Mouse (Mus musculus): Measurements from ENCODE around the gene Slc51a. TPM values are rescaled to one million over a fixed set of nuclear protein-coding genes. Genes with fewer than 3 reads are reported as not detected.

Slc51a gene
- polyA plus RNA-seq, 2 experiments: 0.16 to 1.2 TPM

GRCm38 (mm10) chr16:32456761-32457160 is 30.9 kb downstream of the Slc51a start:
- Histone ChIP-seq H3K4me2 (ENCODE audit: low read depth) (no peak overlapping the region), H3K4me1 (replicated peaks; ENCODE audit: control insufficient read depth in 2 of 2, insufficient read depth in 2 of 2, low read length in 1 of 2) (peaks cover 17 to 28% of the 10 kb centered on the region in 2 experiments), H3K36me3 (replicated peaks; ENCODE audit: control insufficient read depth, insufficient read depth, low read depth) (peaks cover 47% of the 10 kb centered on the region), H3K4me3 (ENCODE audit: insufficient read depth in 1 of 2, low read depth in 2 of 2, low read length in 2 of 2) (no peak overlapping the region), H3K27ac (peak overlapping the region; percentile 23), H3K9me3 (ENCODE audit: control insufficient read depth, low read length) (no peaks in the 10 kb centered on the region), H3K9ac (replicated peaks) (no peak overlapping the region), H3K27me3 (ENCODE audit: control insufficient read depth, insufficient read depth, low read length) (no peaks in the 10 kb centered on the region)
- ATAC-seq (ENCODE audit: insufficient read depth) (no peak), DNase-seq (ENCODE audit: low read depth in 3 of 3, low spot score in 3 of 3) (no peak)
- 78% methylated on average over 1 of the region's 1 CpGs for WGBS (ENCODE audit: insufficient replicate concordance)
- TF ChIP-seq CTCF (IDR thresholded peaks at IDR 0.05; ENCODE audit: low read depth) (no peak), EP300 (IDR thresholded peaks at IDR 0.05; ENCODE audit: low read depth) (no peak)

- no peaks in the 10 kb centered on the region for H3K27me3 ChIP-seq (ENCODE audit: control insufficient read depth, insufficient read depth, low read length)
- H3K4me2 ChIP-seq (ENCODE audit: low read depth): no peak overlapping the region
- peak; percentile 79 for ATAC-seq (ENCODE audit: insufficient read depth)
- DNase-seq (ENCODE audit: low read depth in 3 of 3, low spot score in 3 of 3): peak in 1 of 3 experiments; percentile 59
- peaks cover 23 to 35% of the 10 kb centered on the region in 2 experiments for H3K4me1 ChIP-seq (replicated peaks; ENCODE audit: control insufficient read depth in 2 of 2, insufficient read depth in 2 of 2, low read length in 1 of 2)
- no peak overlapping the region for H3K9ac ChIP-seq (replicated peaks)
- H3K36me3 ChIP-seq (replicated peaks; ENCODE audit: control insufficient read depth, insufficient read depth, low read depth): peaks cover 51% of the 10 kb centered on the region
- H3K9me3 ChIP-seq (ENCODE audit: control insufficient read depth, low read length): no peaks in the 10 kb centered on the region
- no peak overlapping the region for H3K27ac ChIP-seq
- TF ChIP-seq CTCF (IDR thresholded peaks at IDR 0.05; ENCODE audit: low read depth) (no peak), EP300 (IDR thresholded peaks at IDR 0.05; ENCODE audit: low read depth) (no peak)
- H3K4me3 ChIP-seq (ENCODE audit: insufficient read depth in 1 of 2, low read depth in 2 of 2, low read length in 2 of 2): no peak overlapping the region
Observed at GRCm38 (mm10) chr16:32456086-32456485, 31.6 kb downstream of the Slc51a start.

GRCm38 (mm10) chr16:32454646-32455045 is 33.0 kb downstream of the Slc51a start:
- TF ChIP-seq CTCF (IDR thresholded peaks at IDR 0.05; ENCODE audit: low read depth) (no peak), EP300 (IDR thresholded peaks at IDR 0.05; ENCODE audit: low read depth) (no peak)
- peaks cover 51% of the 10 kb centered on the region for H3K36me3 ChIP-seq (replicated peaks; ENCODE audit: control insufficient read depth, insufficient read depth, low read depth)
- peaks cover 37 to 48% of the 10 kb centered on the region in 2 experiments for H3K4me1 ChIP-seq (replicated peaks; ENCODE audit: control insufficient read depth in 2 of 2, insufficient read depth in 2 of 2, low read length in 1 of 2)
- ATAC-seq (ENCODE audit: insufficient read depth) (no peak), DNase-seq (ENCODE audit: low read depth in 3 of 3, low spot score in 3 of 3) (no peak)
- H3K27me3 ChIP-seq (ENCODE audit: control insufficient read depth, insufficient read depth, low read length): no peaks in the 10 kb centered on the region
- H3K27ac ChIP-seq: no peak overlapping the region
- no peaks in the 10 kb centered on the region for H3K9me3 ChIP-seq (ENCODE audit: control insufficient read depth, low read length)
- WGBS (ENCODE audit: insufficient replicate concordance): 90% methylated on average over 5 of the region's 5 CpGs
- H3K9ac ChIP-seq (replicated peaks): no peak overlapping the region
- no peak overlapping the region for H3K4me3 ChIP-seq (ENCODE audit: insufficient read depth in 1 of 2, low read depth in 2 of 2, low read length in 2 of 2)
- no peak overlapping the region for H3K4me2 ChIP-seq (ENCODE audit: low read depth)

GRCm38 (mm10) chr16:32453102-32453501 is 34.6 kb downstream of the Slc51a start:
- WGBS (ENCODE audit: insufficient replicate concordance): 86% methylated on average over 8 of the region's 8 CpGs
- H3K27me3 ChIP-seq (ENCODE audit: control insufficient read depth, insufficient read depth, low read length): no peaks in the 10 kb centered on the region
- DNase-seq (ENCODE audit: low read depth in 3 of 3, low spot score in 3 of 3): no peak
- H3K9ac ChIP-seq (replicated peaks): no peak overlapping the region
- no peak for ATAC-seq (ENCODE audit: insufficient read depth)
- H3K9me3 ChIP-seq (ENCODE audit: control insufficient read depth, low read length): no peaks in the 10 kb centered on the region
- no peak overlapping the region for H3K27ac ChIP-seq
- H3K4me3 ChIP-seq (ENCODE audit: insufficient read depth in 1 of 2, low read depth in 2 of 2, low read length in 2 of 2): no peak overlapping the region
- H3K36me3 ChIP-seq (replicated peaks; ENCODE audit: control insufficient read depth, insufficient read depth, low read depth): peaks cover 51% of the 10 kb centered on the region
- no peak overlapping the region for H3K4me2 ChIP-seq (ENCODE audit: low read depth)
- peaks cover 51 to 58% of the 10 kb centered on the region in 2 experiments for H3K4me1 ChIP-seq (replicated peaks; ENCODE audit: control insufficient read depth in 2 of 2, insufficient read depth in 2 of 2, low read length in 1 of 2)
- no peak for TF ChIP-seq EP300 (IDR thresholded peaks at IDR 0.05; ENCODE audit: low read depth)
- TF ChIP-seq CTCF (IDR thresholded peaks at IDR 0.05; ENCODE audit: low read depth): no peak

- Histone ChIP-seq H3K27ac (peak overlapping the region; percentile 98), H3K9ac (replicated peaks) (peak overlapping the region; percentile 79), H3K36me3 (replicated peaks; ENCODE audit: control insufficient read depth, insufficient read depth, low read depth) (peaks cover 34% of the 10 kb centered on the region), H3K27me3 (ENCODE audit: control insufficient read depth, insufficient read depth, low read length) (no peaks in the 10 kb centered on the region), H3K4me3 (ENCODE audit: insufficient read depth in 1 of 2, low read depth in 2 of 2, low read length in 2 of 2) (peak overlapping the region; percentile 49 to 55), H3K9me3 (ENCODE audit: control insufficient read depth, low read length) (no peaks in the 10 kb centered on the region), H3K4me1 (replicated peaks; ENCODE audit: control insufficient read depth in 2 of 2, insufficient read depth in 2 of 2, low read length in 1 of 2) (peaks cover 60 to 61% of the 10 kb centered on the region in 2 experiments), H3K4me2 (ENCODE audit: low read depth) (peak overlapping the region; percentile 91)
- 72% methylated on average over 2 of the region's 2 CpGs for WGBS (ENCODE audit: insufficient replicate concordance)
- ATAC-seq (ENCODE audit: insufficient read depth) (peak; percentile 58; the same call in 1 of the 2 replicates), DNase-seq (ENCODE audit: low read depth in 3 of 3, low spot score in 3 of 3) (no peak)
- TF ChIP-seq EP300 (IDR thresholded peaks at IDR 0.05; ENCODE audit: low read depth): no peak
- no peak for TF ChIP-seq CTCF (IDR thresholded peaks at IDR 0.05; ENCODE audit: low read depth)
Observed at GRCm38 (mm10) chr16:32450133-32450532, 37.5 kb downstream of the Slc51a start.

Measured in liver, embryonic 14.5 days (tissue).